Mouse (Mus musculus) liver, embryonic 14 days (tissue): Measurements from ENCODE around the gene Klhl6. TPM values are rescaled to one million over a fixed set of nuclear protein-coding genes. Genes with fewer than 3 reads are reported as not detected.

ENCODE experiments used
- polyA plus RNA-seq: library from polyadenylated mRNA; depleted of rRNA; stranded (reverse); fragments of >200 nt; gene quantifications from 2 replicates; pipeline ENCODE4 v1.2.3, GENCODE M21; 2012; rRNA removed

Gene Klhl6
- polyA plus RNA-seq: 4.9 and 5.5 TPM in 2 replicates

DNA sequence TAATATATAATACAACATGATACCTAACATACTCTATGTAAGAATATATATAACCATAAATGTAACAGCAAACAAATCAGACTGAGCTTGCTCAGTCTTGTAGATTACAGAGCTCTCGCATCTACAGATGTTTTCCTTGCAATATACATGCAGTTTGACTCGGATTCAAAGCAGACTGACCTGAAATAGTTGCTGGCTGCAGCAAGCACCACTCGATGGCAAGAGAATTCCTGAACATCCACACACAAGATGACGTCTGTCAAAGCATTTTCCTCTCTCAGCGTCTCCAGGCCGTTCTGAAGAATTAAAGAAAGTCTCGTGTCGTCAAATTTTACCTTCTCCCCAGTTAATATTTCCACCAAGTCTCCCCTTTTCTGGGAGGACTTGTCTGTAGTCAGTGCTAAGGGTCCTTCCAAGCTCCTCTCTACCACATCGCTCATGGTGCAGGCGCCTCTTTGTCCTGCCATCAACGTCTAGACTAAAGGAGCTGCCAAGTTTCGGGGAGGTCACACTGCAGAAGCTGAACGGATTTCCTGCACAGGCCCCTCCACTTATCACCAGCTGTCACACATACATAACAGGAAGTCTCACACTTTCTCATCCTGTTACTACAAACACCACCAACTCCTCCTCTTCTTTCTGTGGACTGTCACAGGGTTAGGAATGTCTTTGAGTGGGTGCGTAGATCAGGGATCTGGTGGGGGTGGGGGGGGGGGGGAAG is at the start of gene Klhl6:
Gene Klhl6, minus strand, starts transcription at position 501 of the 721 bp plus-strand sequence.

Other genes with a start within 250 kb of the Klhl6 start
- gene B3gnt5, start 222.8 kb downstream of the Klhl6 start, polyA plus RNA-seq: 0.10 and 0.17 TPM in 2 replicates
- gene Klhl24, start 114.5 kb upstream of the Klhl6 start, polyA plus RNA-seq: 2.2 TPM in 2 replicates
- gene Yeats2, start 158.0 kb upstream of the Klhl6 start, polyA plus RNA-seq: 6.9 and 8.0 TPM in 2 replicates